Mouse (Mus musculus): ENCODE measurements around the gene Nubp2. TPM values are rescaled to one million over a fixed set of nuclear protein-coding genes. Genes with fewer than 3 reads are reported as not detected.
A peak's percentile ranks its signal among the peaks of the same experiment; 100 is the strongest.

The Nubp2 gene
- polyA plus RNA-seq, 1 experiment from 2014 or later, result 93.2 TPM

DNA sequence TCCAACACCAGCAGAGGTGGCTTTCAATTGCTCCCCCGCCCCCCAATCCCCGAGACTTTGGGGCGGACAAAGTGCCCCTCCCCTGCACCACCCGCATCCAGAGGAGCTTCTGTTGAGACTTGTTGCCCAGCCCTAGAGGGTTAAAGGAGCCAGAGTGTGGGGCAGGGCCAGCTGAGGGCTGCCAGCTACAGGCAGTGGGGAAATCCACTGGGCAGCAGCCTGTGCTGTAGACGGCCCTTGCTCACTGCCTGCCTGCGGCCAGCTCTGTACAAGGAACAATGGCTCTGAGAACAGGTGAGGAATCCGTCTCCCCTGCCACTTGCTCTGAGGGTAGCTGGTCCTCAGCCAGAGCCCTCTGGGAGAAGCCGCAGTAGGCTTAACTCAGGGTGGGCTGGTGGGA is 7.6 kb downstream of the Nubp2 start:
- peaks cover 31% of the 10 kb centered on the region for H3K4me1 ChIP-seq (replicated peaks)
- WGBS (ENCODE audit: insufficient replicate concordance), result 71% methylated on average over 8 of the region's 8 CpGs
- H3K4me3 ChIP-seq (replicated peaks), result no peak overlapping the region
- peak overlapping the region; percentile 32; the same call in 1 of the 2 replicates for H3K4me2 ChIP-seq
- H3K9me3 ChIP-seq (replicated peaks), result no peaks in the 10 kb centered on the region
- ATAC-seq (ENCODE audit: low read depth) (no peak), DNase-seq (no peak)
- peaks cover 19% of the 10 kb centered on the region for H3K36me3 ChIP-seq
- H3K9ac ChIP-seq, result peak overlapping the region; percentile 36; the same call in 1 of the 2 replicates
- H3K27me3 ChIP-seq, result no peaks in the 10 kb centered on the region
- H3K27ac ChIP-seq, result peak overlapping the region; percentile 65

DNA sequence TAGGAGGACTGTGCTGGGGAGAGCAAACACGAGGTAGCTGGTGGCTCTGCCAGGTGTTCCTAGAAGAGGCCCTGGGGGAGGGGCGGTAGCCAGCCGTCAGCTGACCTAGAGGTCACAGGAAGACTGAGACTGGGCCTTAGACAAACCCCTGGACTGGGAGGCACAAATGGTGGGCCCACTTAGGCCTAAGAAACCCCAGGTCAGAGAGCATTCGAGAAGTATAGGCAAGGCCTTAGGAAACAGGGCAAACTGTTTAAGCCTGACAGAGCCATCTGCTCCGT is 8.1 kb downstream of the Nubp2 start:
- ATAC-seq (ENCODE audit: low read depth), result peak; percentile 21; the same call in 1 of the 2 replicates
- Histone ChIP-seq H3K9me3 (replicated peaks) (no peaks in the 10 kb centered on the region), H3K36me3 (peaks cover 14% of the 10 kb centered on the region), H3K4me3 (replicated peaks) (no peak overlapping the region), H3K4me2 (peak overlapping the region; percentile 32), H3K27ac (peak overlapping the region; percentile 65), H3K4me1 (replicated peaks) (peaks cover 30% of the 10 kb centered on the region), H3K9ac (peak overlapping the region; percentile 36), H3K27me3 (no peaks in the 10 kb centered on the region)
- DNase-seq, result no peak
- 48% methylated on average over 5 of the region's 5 CpGs for WGBS (ENCODE audit: insufficient replicate concordance)

DNA sequence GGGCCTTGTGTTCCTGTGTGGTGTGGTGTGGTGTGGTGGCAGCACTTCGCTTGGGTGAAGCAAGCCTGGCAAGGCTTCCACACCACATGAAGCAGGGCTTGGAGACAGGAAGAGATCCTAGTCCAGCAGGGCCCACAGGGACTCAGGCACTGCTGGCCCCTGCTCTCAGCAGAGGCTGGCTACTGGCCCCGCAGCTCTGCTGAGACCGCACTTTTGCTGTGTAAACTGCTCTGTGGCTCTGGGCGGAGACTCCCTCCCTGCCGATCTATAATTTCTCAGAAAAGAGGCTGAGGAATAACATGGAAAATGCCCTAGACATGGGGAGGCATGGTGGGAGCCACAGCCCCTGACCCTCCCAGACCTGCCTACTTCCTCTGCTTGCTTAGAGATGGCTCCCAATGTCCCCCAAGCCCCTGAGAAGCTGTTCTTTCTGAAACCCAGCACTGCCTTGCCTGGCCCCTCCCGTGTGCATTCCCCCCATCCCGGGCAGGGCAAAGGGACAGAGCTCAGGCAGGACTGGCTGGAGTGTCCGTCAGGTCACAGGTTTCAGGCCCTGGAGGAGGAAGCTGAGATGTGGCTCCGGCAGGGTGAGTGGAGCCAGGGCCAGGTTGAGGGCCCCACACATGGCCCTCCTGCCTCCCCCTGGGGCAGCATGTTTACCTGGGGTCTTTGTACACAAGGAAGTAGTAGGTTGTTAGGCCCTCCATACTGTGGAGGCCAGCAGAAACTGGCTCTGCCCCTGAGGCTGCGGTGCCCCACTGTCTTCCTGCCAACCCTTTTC is 8.6 kb downstream of the Nubp2 start:
- no peaks in the 10 kb centered on the region for H3K27me3 ChIP-seq
- H3K4me3 ChIP-seq (replicated peaks), result no peak overlapping the region
- peak overlapping the region; percentile 32 for H3K4me2 ChIP-seq
- peaks cover 30% of the 10 kb centered on the region for H3K4me1 ChIP-seq (replicated peaks)
- WGBS (ENCODE audit: insufficient replicate concordance), result 56% methylated on average over 10 of the region's 10 CpGs
- DNase-seq (no peak), ATAC-seq (ENCODE audit: low read depth) (peak; percentile 53)
- no peaks in the 10 kb centered on the region for H3K9me3 ChIP-seq (replicated peaks)
- H3K9ac ChIP-seq, result peak overlapping the region; percentile 23
- H3K36me3 ChIP-seq, result peaks cover 9% of the 10 kb centered on the region
- H3K27ac ChIP-seq, result peak overlapping the region; percentile 65

DNA sequence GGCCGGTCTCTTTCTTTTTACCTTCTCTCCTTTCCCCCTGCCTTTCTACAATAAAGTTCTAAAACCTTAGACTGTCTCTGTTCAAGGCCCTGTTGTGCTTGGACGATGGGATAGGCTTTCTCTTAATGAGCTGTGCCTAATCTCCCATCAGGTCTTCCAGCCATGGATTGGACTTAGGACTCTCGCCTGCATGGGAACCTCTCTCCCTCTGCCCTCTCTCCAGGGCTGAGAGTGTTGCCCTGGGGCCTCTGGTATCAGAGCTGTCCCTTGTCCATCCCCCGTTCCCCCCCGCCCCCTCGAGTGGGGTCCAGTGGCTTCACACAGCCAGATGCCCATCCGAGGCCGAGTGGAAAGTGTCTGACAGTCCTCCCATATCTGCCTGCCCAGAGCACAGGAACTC is 11.2 kb downstream of the Nubp2 start:
- DNase-seq, result no peak
- no peaks in the 10 kb centered on the region; the same call in 1 of the 2 replicates for H3K27me3 ChIP-seq
- no peaks in the 10 kb centered on the region for H3K9me3 ChIP-seq (replicated peaks)
- H3K4me3 ChIP-seq (replicated peaks), result no peak overlapping the region
- WGBS (ENCODE audit: insufficient replicate concordance), result 61% methylated on average over 8 of the region's 8 CpGs
- H3K4me2 ChIP-seq, result no peak overlapping the region
- H3K27ac ChIP-seq, result no peak overlapping the region
- ATAC-seq (ENCODE audit: low read depth), result no peak
- H3K36me3 ChIP-seq, result no peaks in the 10 kb centered on the region
- H3K4me1 ChIP-seq (replicated peaks), result peaks cover 25% of the 10 kb centered on the region
- H3K9ac ChIP-seq, result no peak overlapping the region

- ATAC-seq (ENCODE audit: low read depth), result no peak
- H3K27ac ChIP-seq, result no peak overlapping the region
- no peak overlapping the region for H3K9ac ChIP-seq
- H3K4me1 ChIP-seq (replicated peaks), result peaks cover 25% of the 10 kb centered on the region
- no peak for DNase-seq
- no peak overlapping the region for H3K4me3 ChIP-seq (replicated peaks)
- no peaks in the 10 kb centered on the region for H3K9me3 ChIP-seq (replicated peaks)
- no peaks in the 10 kb centered on the region; the same call in 1 of the 2 replicates for H3K27me3 ChIP-seq
- no peak overlapping the region for H3K4me2 ChIP-seq
- no peaks in the 10 kb centered on the region for H3K36me3 ChIP-seq
- WGBS (ENCODE audit: insufficient replicate concordance), result 37% methylated on average over 1 of the region's 1 CpGs
Measured at GRCm38 (mm10) chr17:24874405-24874745, 11.8 kb downstream of the Nubp2 start.

- no peak overlapping the region for H3K4me3 ChIP-seq (replicated peaks)
- no peak for ATAC-seq (ENCODE audit: low read depth)
- no peaks in the 10 kb centered on the region; the same call in 1 of the 2 replicates for H3K27me3 ChIP-seq
- no peaks in the 10 kb centered on the region for H3K9me3 ChIP-seq (replicated peaks)
- H3K9ac ChIP-seq, result no peak overlapping the region
- no peak overlapping the region for H3K4me2 ChIP-seq
- no peak overlapping the region for H3K27ac ChIP-seq
- H3K36me3 ChIP-seq, result no peaks in the 10 kb centered on the region
- 35% methylated on average over 4 of the region's 4 CpGs for WGBS (ENCODE audit: insufficient replicate concordance)
- H3K4me1 ChIP-seq (replicated peaks), result peaks cover 25% of the 10 kb centered on the region
- no peak for DNase-seq
Measured at GRCm38 (mm10) chr17:24873695-24874404, 12.3 kb downstream of the Nubp2 start.

- Histone ChIP-seq H3K36me3 (peaks cover 32% of the 10 kb centered on the region), H3K9me3 (replicated peaks) (no peaks in the 10 kb centered on the region), H3K27me3 (no peaks in the 10 kb centered on the region; the same call in 1 of the 2 replicates), H3K4me3 (replicated peaks) (no peak overlapping the region), H3K4me1 (replicated peaks) (no peaks in the 10 kb centered on the region), H3K27ac (no peak overlapping the region), H3K4me2 (no peak overlapping the region), H3K9ac (no peak overlapping the region)
- no peak for ATAC-seq (ENCODE audit: low read depth)
- DNase-seq, result no peak
- WGBS (ENCODE audit: insufficient replicate concordance), result 87% methylated on average over 10 of the region's 10 CpGs
Measured at GRCm38 (mm10) chr17:24867914-24868313, 18.2 kb downstream of the Nubp2 start.

DNA sequence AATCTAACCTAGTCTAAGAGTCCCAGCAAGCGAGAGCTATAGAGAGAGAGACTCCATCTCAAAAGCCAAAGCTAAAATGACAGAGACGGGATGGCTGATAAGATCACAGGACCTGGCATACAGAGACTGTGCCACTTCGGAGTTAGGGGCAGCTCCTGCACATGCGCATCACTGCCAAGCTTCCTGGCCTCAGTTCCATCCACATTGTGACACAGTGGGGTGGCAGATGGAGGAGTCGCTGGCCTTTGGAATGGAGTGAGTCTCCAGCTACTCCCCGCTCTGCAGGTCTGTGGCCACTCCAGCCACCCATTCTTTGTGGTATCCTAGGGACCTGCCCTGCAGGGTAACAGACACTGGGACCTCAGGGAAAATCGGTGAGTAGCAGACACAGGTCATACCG is 20.4 kb downstream of the Nubp2 start, which contains the start of gene Igfals:
Igfals (plus strand) TSS at position 222 of the 400 bp plus-strand sequence.
- no peak within 1 kb of the TSS for H3K4me2 ChIP-seq
- no peak within 1 kb of the TSS; the same call in 1 of the 2 replicates for H3K27ac ChIP-seq
- H3K27me3 ChIP-seq, result no peaks in the 10 kb centered on the region; the same call in 1 of the 2 replicates
- DNase-seq (no peak), ATAC-seq (ENCODE audit: low read depth) (no peak)
- peaks cover 11% of the 10 kb centered on the region for H3K4me1 ChIP-seq (replicated peaks)
- no peak within 1 kb of the TSS for H3K9ac ChIP-seq
- no peaks in the 10 kb centered on the region for H3K9me3 ChIP-seq (replicated peaks)
- peaks cover 53% of the 10 kb centered on the region for H3K36me3 ChIP-seq
- H3K4me3 ChIP-seq (replicated peaks), result no peak within 1 kb of the TSS
- WGBS (ENCODE audit: insufficient replicate concordance), result 81% methylated on average over 8 of the region's 8 CpGs

GRCm38 (mm10) chr17:24861785-24862184 is 24.4 kb downstream of the Nubp2 start:
- Histone ChIP-seq H3K27me3 (no peaks in the 10 kb centered on the region), H3K4me3 (replicated peaks) (no peak overlapping the region), H3K4me1 (replicated peaks) (peaks cover 51% of the 10 kb centered on the region), H3K9me3 (replicated peaks) (no peaks in the 10 kb centered on the region), H3K27ac (peak overlapping the region; percentile 90), H3K4me2 (no peak overlapping the region), H3K9ac (no peak overlapping the region), H3K36me3 (peaks cover 84% of the 10 kb centered on the region)
- 82% methylated on average over 3 of the region's 3 CpGs for WGBS (ENCODE audit: insufficient replicate concordance)
- ATAC-seq (ENCODE audit: low read depth) (no peak), DNase-seq (no peak)

DNA sequence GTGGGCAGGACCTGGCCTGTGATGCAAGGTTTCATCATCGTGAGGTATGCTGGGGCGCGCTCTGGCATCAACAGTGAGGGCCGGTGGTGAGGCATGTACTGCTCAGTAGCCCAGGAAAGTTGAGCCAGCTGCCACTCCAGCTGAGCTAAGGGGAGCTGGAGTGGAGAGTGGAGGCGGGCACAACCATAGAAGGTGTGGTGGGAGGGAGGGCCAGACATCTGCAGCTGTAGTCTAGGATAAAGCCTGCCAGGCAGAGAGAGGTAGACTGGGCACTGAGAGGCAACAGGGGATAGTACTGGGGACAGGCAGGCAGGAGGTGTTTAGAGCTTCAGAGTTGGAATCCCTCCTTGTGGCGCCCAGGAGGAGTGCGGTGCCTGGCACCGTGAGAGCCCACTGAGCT is 26.1 kb downstream of the Nubp2 start:
- H3K4me1 ChIP-seq (replicated peaks), result peaks cover 66% of the 10 kb centered on the region
- H3K27ac ChIP-seq, result peak overlapping the region; percentile 90
- ATAC-seq (ENCODE audit: low read depth), result peak; percentile 81
- H3K4me3 ChIP-seq (replicated peaks), result 0 out of 2 replicates have a peak overlapping the region, but pooled peaks have one; percentile 3
- peak overlapping the region; percentile 44 for H3K4me2 ChIP-seq
- no peaks in the 10 kb centered on the region for H3K27me3 ChIP-seq
- peaks cover 88% of the 10 kb centered on the region for H3K36me3 ChIP-seq
- no peak for DNase-seq
- H3K9ac ChIP-seq, result peak overlapping the region; percentile 59
- 89% methylated on average over 8 of the region's 8 CpGs for WGBS (ENCODE audit: insufficient replicate concordance)
- no peaks in the 10 kb centered on the region for H3K9me3 ChIP-seq (replicated peaks)

GRCm38 (mm10) chr17:24858967-24859366 is 27.2 kb downstream of the Nubp2 start:
- DNase-seq (peak; percentile 77), ATAC-seq (ENCODE audit: low read depth) (peak; percentile 95)
- 42% methylated on average over 6 of the region's 6 CpGs for WGBS (ENCODE audit: insufficient replicate concordance)
- Histone ChIP-seq H3K36me3 (peaks cover 86% of the 10 kb centered on the region), H3K4me3 (replicated peaks) (no peak overlapping the region), H3K9me3 (replicated peaks) (no peaks in the 10 kb centered on the region), H3K9ac (peak overlapping the region; percentile 59; the same call in 1 of the 2 replicates), H3K27ac (peak overlapping the region; percentile 90), H3K4me1 (replicated peaks) (peaks cover 67% of the 10 kb centered on the region), H3K27me3 (no peaks in the 10 kb centered on the region), H3K4me2 (peak overlapping the region; percentile 42)
